Mouse (Mus musculus): ENCODE measurements around the gene Serpinf2. TPM values are rescaled to one million over a fixed set of nuclear protein-coding genes. Genes with fewer than 3 reads are reported as not detected.

Gene Serpinf2
- polyA plus RNA-seq, 2 experiments, result 0.53 TPM; not detected in 1

- no peaks in the 10 kb centered on the region for H3K9me3 ChIP-seq (ENCODE audit: control insufficient read depth, low read length)
- H3K9ac ChIP-seq (ENCODE audit: low read depth, low read length, severe bottlenecking), result peak overlapping the region; percentile 62
- peak overlapping the region; percentile 65 for H3K27ac ChIP-seq (replicated peaks; ENCODE audit: low read depth, low read length)
- TF ChIP-seq POLR2A (IDR thresholded peaks at IDR 0.05; ENCODE audit: borderline replicate concordance, extremely low read depth, insufficient read depth, insufficient read length), result no peak
- no peaks in the 10 kb centered on the region for H3K27me3 ChIP-seq (ENCODE audit: control insufficient read depth, insufficient read depth, low read length)
- peak overlapping the region; percentile 52 for H3K4me3 ChIP-seq (replicated peaks; ENCODE audit: low read length)
- WGBS, result 67% methylated on average over 10 of the region's 10 CpGs
- peaks cover 5% of the 10 kb centered on the region; the same call in 1 of the 2 replicates for H3K36me3 ChIP-seq (ENCODE audit: control insufficient read depth, insufficient read depth, low read length)
- H3K4me2 ChIP-seq (replicated peaks; ENCODE audit: low read depth, low read length, severe bottlenecking), result peak overlapping the region; percentile 95
- peaks cover 21% of the 10 kb centered on the region for H3K4me1 ChIP-seq (ENCODE audit: control insufficient read depth, insufficient read depth, low read length)
- no peak for DNase-seq (ENCODE audit: low spot score)
- no peak for ATAC-seq (ENCODE audit: low FRiP score, low read depth)
These were observed 15.8 kb upstream of the Serpinf2 start for GRCm38 (mm10) chr11:75455041-75455736.

GRCm38 (mm10) chr11:75453991-75454930 is 14.9 kb upstream of the Serpinf2 start, which contains the start of gene Wdr81:
Gene Wdr81, minus strand, starts transcription at chr11:75454717.
- Histone ChIP-seq H3K27me3 (ENCODE audit: control insufficient read depth, insufficient read depth, low read length) (no peaks in the 10 kb centered on the region), H3K36me3 (ENCODE audit: control insufficient read depth, insufficient read depth, low read length) (peaks cover 10% of the 10 kb centered on the region), H3K9ac (ENCODE audit: low read depth, low read length, severe bottlenecking) (peak within 1 kb of the TSS; percentile 62), H3K9me3 (ENCODE audit: control insufficient read depth, low read length) (no peaks in the 10 kb centered on the region), H3K4me3 (replicated peaks; ENCODE audit: low read length) (peak within 1 kb of the TSS; percentile 52), H3K27ac (replicated peaks; ENCODE audit: low read depth, low read length) (peak within 1 kb of the TSS; percentile 65), H3K4me2 (replicated peaks; ENCODE audit: low read depth, low read length, severe bottlenecking) (peak within 1 kb of the TSS; percentile 95), H3K4me1 (ENCODE audit: control insufficient read depth, insufficient read depth, low read length) (peaks cover 13% of the 10 kb centered on the region)
- 2% methylated on average over 53 of the region's 56 CpGs for WGBS
- DNase-seq (ENCODE audit: low spot score) (peak; percentile 95), ATAC-seq (ENCODE audit: low FRiP score, low read depth) (peak; percentile 97)
- TF ChIP-seq POLR2A (IDR thresholded peaks at IDR 0.05; ENCODE audit: borderline replicate concordance, extremely low read depth, insufficient read depth, insufficient read length), result no peak

- Histone ChIP-seq H3K27me3 (ENCODE audit: control insufficient read depth, insufficient read depth, low read length) (no peaks in the 10 kb centered on the region), H3K4me1 (ENCODE audit: control insufficient read depth, insufficient read depth, low read length) (peaks cover 13% of the 10 kb centered on the region), H3K9me3 (ENCODE audit: control insufficient read depth, low read length) (no peaks in the 10 kb centered on the region), H3K4me2 (replicated peaks; ENCODE audit: low read depth, low read length, severe bottlenecking) (0 out of 2 replicates have a peak overlapping the region, but pooled peaks have one; percentile 95), H3K9ac (ENCODE audit: low read depth, low read length, severe bottlenecking) (no peak overlapping the region), H3K36me3 (ENCODE audit: control insufficient read depth, insufficient read depth, low read length) (peaks cover 23% of the 10 kb centered on the region), H3K27ac (replicated peaks; ENCODE audit: low read depth, low read length) (no peak overlapping the region), H3K4me3 (replicated peaks; ENCODE audit: low read length) (no peak overlapping the region)
- 93% methylated on average over 31 of the region's 31 CpGs for WGBS
- DNase-seq (ENCODE audit: low spot score), result no peak
- ATAC-seq (ENCODE audit: low FRiP score, low read depth), result no peak
- TF ChIP-seq POLR2A (IDR thresholded peaks at IDR 0.05; ENCODE audit: borderline replicate concordance, extremely low read depth, insufficient read depth, insufficient read length), result no peak
These were observed 13.6 kb upstream of the Serpinf2 start for GRCm38 (mm10) chr11:75452812-75453557.

GRCm38 (mm10) chr11:75452081-75452480 is 12.7 kb upstream of the Serpinf2 start:
- 90% methylated on average over 8 of the region's 8 CpGs for WGBS
- no peak for TF ChIP-seq POLR2A (IDR thresholded peaks at IDR 0.05; ENCODE audit: borderline replicate concordance, extremely low read depth, insufficient read depth, insufficient read length)
- Histone ChIP-seq H3K27ac (replicated peaks; ENCODE audit: low read depth, low read length) (no peak overlapping the region), H3K4me3 (replicated peaks; ENCODE audit: low read length) (no peak overlapping the region), H3K4me1 (ENCODE audit: control insufficient read depth, insufficient read depth, low read length) (peaks cover 13% of the 10 kb centered on the region), H3K36me3 (ENCODE audit: control insufficient read depth, insufficient read depth, low read length) (peaks cover 32% of the 10 kb centered on the region), H3K9me3 (ENCODE audit: control insufficient read depth, low read length) (no peaks in the 10 kb centered on the region), H3K9ac (ENCODE audit: low read depth, low read length, severe bottlenecking) (no peak overlapping the region), H3K4me2 (replicated peaks; ENCODE audit: low read depth, low read length, severe bottlenecking) (no peak overlapping the region), H3K27me3 (ENCODE audit: control insufficient read depth, insufficient read depth, low read length) (no peaks in the 10 kb centered on the region)
- ATAC-seq (ENCODE audit: low FRiP score, low read depth) (no peak), DNase-seq (ENCODE audit: low spot score) (no peak)

Measured in limb, embryonic 14.5 days (tissue).